Mouse (Mus musculus) C2C12 (cell line): ENCODE data around the gene Psmb4.

Experiments
- CTCF ChIP-seq: IDR thresholded peaks from one replicate; pipeline ENCODE4 v1.5.1; 2011; ENCODE audit not compliant: control insufficient read depth, insufficient read depth, insufficient read length
- MAX ChIP-seq: IDR thresholded peaks from one replicate; pipeline ENCODE4 v1.6.1; 2011; ENCODE audit warnings: mild to moderate bottlenecking, control low read depth
- USF1 ChIP-seq: IDR thresholded peaks from one replicate; pipeline ENCODE4 v1.6.1; 2011; ENCODE audit warnings: low read depth, mild to moderate bottlenecking, control low read depth, moderate library complexity

- TF ChIP-seq USF1 = no peak
- TF ChIP-seq CTCF = no peak
- TF ChIP-seq MAX = no peak
These were observed 29.4 kb upstream of the Psmb4 start for GRCm38 (mm10) chr3:94915903-94916741.
